Mouse (Mus musculus) forebrain, embryonic 14.5 days (tissue): ENCODE measurements around the gene Fxyd6. TPM values are rescaled to one million over a fixed set of nuclear protein-coding genes. Genes with fewer than 3 reads are reported as not detected.

Experiments used
- ATAC-seq: fragments of 200-750 bp; cut with Nextera tagmentation; 2 replicates; pipeline ENCODE4 v1.8.0; 2017; ENCODE audit warnings: mild to moderate bottlenecking, moderate library complexity
- DNase-seq: peaks from one replicate; pipeline ENCODE4 v3.0.0-alpha.2; 2015; ENCODE audit warnings: low spot score
- H3K27ac ChIP-seq: fragments of 300-500 bp; sonication (generic); 2 replicates; pipeline ENCODE4 v1.5.1; 2014; ENCODE audit warnings: low read depth, mild to moderate bottlenecking, control low read depth, low read length, moderate library complexity
- H3K27me3 ChIP-seq: fragments of 300-500 bp; sonication (generic); replicated peaks from 2 replicates; pipeline ENCODE4 v1.6.1; 2014; ENCODE audit warnings: low read length, control low read depth, mixed read lengths; ENCODE audit not compliant: control insufficient read depth, insufficient read depth
- H3K36me3 ChIP-seq: fragments of 300-500 bp; sonication (generic); 2 replicates; pipeline ENCODE4 v1.6.1; 2014; ENCODE audit warnings: low read length, control low read depth; ENCODE audit not compliant: control insufficient read depth, insufficient read depth
- H3K4me1 ChIP-seq: fragments of 300-500 bp; sonication (generic); 2 replicates; pipeline ENCODE4 v1.6.1; 2014; ENCODE audit warnings: antibody characterized with exemption, low read length, control low read depth; ENCODE audit not compliant: control insufficient read depth, insufficient read depth
- H3K4me2 ChIP-seq: fragments of 300-500 bp; sonication (generic); 2 replicates; pipeline ENCODE4 v1.6.1; 2014; ENCODE audit warnings: mild to moderate bottlenecking, control low read depth, low read length
- H3K4me3 ChIP-seq: fragments of 300-500 bp; sonication (generic); 2 replicates; pipeline ENCODE4 v1.5.1; 2014; ENCODE audit warnings: low read depth, low read length, control low read depth
- H3K9ac ChIP-seq: fragments of 300-500 bp; sonication (generic); 2 replicates; pipeline ENCODE4 v1.6.1; 2014; ENCODE audit warnings: mild to moderate bottlenecking, low read length, control low read depth, moderate library complexity
- H3K9me3 ChIP-seq: fragments of 300-500 bp; sonication (generic); replicated peaks from 2 replicates; pipeline ENCODE4 v1.6.1; 2016; ENCODE audit warnings: low read length, control low read depth, mixed read lengths; ENCODE audit not compliant: control insufficient read depth
- WGBS: fragments of 180-500 bp; shearing (Covaris S2); extraction: QIAGEN DNeasy Blood & Tissue Kit; methylation state at CpG from one replicate; pipeline ENCODE4 v1.1.7; 2014; 5-methylcytosine and 5-hydroxymethylcytosine counted together
- polyA plus RNA-seq: library from polyadenylated mRNA; unstranded; fragments of >200 nt; fragmentation: Nextera tagmentation; extraction: Ambion mirVana; gene quantifications from 2 replicates; pipeline ENCODE4 v1.2.1, GENCODE M21; 2014

Fxyd6 gene
- polyA plus RNA-seq, 1 experiment from 2014 or later = 355 TPM

DNA sequence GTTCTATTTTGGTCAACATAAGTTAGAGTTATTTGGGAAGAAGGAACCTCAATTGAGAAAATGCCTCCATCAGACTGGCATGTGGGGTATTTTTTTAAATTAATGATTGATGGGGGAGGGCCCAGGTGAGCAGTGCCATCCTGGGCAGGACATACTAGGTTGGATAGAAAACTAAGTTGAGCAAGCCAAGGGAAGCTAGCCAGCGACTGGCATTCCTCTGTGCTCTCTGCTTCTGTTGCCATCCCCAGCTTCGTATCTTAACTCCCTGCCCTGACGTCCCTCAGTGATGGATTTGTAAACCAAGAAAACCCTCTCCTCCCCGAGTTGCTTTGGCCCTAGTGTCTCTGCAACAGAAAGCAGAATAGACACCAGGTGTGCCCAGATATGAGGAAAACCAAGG, 69.0 kb downstream of the Fxyd6 start:
- Histone ChIP-seq H3K27me3 (no peaks in the 10 kb centered on the region), H3K4me2 (no peak overlapping the region), H3K9ac (no peak overlapping the region), H3K4me1 (peaks cover 32% of the 10 kb centered on the region), H3K27ac (no peak overlapping the region), H3K4me3 (no peak overlapping the region), H3K36me3 (no peaks in the 10 kb centered on the region), H3K9me3 (no peaks in the 10 kb centered on the region)
- 77% methylated on average over 4 of the region's 4 CpGs for WGBS
- ATAC-seq = no peak
- no peak for DNase-seq

- 82% methylated on average over 16 of the region's 16 CpGs for WGBS
- no peaks in the 10 kb centered on the region for H3K36me3 ChIP-seq
- ATAC-seq = no peak
These were observed 70.2 kb downstream of the Fxyd6 start for GRCm38 (mm10) chr9:45440083-45440784.

GRCm38 (mm10) chr9:45444251-45444798, 74.3 kb downstream of the Fxyd6 start:
- Histone ChIP-seq H3K9me3 (no peaks in the 10 kb centered on the region), H3K4me1 (peaks cover 7% of the 10 kb centered on the region), H3K9ac (no peak overlapping the region), H3K4me3 (no peak overlapping the region), H3K27me3 (no peaks in the 10 kb centered on the region), H3K4me2 (no peak overlapping the region), H3K36me3 (peaks cover 11% of the 10 kb centered on the region; the same call in 1 of the 2 replicates), H3K27ac (no peak overlapping the region)
- WGBS = 86% methylated on average over 5 of the region's 5 CpGs
- ATAC-seq = no peak
- no peak for DNase-seq

More at GRCm38 (mm10) chr9:45440083-45440784, 70.2 kb downstream of the Fxyd6 start:
- Histone ChIP-seq H3K27ac (no peak overlapping the region), H3K4me3 (no peak overlapping the region), H3K27me3 (no peaks in the 10 kb centered on the region), H3K9me3 (no peaks in the 10 kb centered on the region), H3K4me1 (peaks cover 21% of the 10 kb centered on the region), H3K9ac (no peak overlapping the region), H3K4me2 (no peak overlapping the region)
- no peak for DNase-seq

Other genes with a start within 250 kb of the Fxyd6 start
- gene Scn4b, start 231.8 kb upstream of the Fxyd6 start, polyA plus RNA-seq = 0.11 and 0.12 TPM in 2 replicates
- not detected in 2 replicates for gene BC049352, start 188.2 kb upstream of the Fxyd6 start, polyA plus RNA-seq
- not detected in 2 replicates for gene Tmprss4, start 166.1 kb upstream of the Fxyd6 start, polyA plus RNA-seq
- 0.43 and 0.57 TPM in 2 replicates for gene Il10ra, start 101.0 kb upstream of the Fxyd6 start, polyA plus RNA-seq
- gene Tmprss13, start 51.1 kb upstream of the Fxyd6 start, polyA plus RNA-seq = 0.05 TPM in 1 of 2 replicates, not detected in the other
- 5.2 and 6.2 TPM in 2 replicates for gene Fxyd2, start 29.5 kb downstream of the Fxyd6 start, polyA plus RNA-seq
- 11.3 and 15.0 TPM in 2 replicates for gene Dscaml1, start 56.4 kb downstream of the Fxyd6 start, polyA plus RNA-seq